Mouse (Mus musculus): ENCODE measurements around the gene Cdc5l.
A peak's percentile ranks its signal among the peaks of the same experiment; 100 is the strongest.
"Not testable (repeated sequence)": the region's sequence is repeated elsewhere in the genome, so short reads cannot be mapped to it uniquely, and the experiment has no call there.

Cdc5l gene

DNA sequence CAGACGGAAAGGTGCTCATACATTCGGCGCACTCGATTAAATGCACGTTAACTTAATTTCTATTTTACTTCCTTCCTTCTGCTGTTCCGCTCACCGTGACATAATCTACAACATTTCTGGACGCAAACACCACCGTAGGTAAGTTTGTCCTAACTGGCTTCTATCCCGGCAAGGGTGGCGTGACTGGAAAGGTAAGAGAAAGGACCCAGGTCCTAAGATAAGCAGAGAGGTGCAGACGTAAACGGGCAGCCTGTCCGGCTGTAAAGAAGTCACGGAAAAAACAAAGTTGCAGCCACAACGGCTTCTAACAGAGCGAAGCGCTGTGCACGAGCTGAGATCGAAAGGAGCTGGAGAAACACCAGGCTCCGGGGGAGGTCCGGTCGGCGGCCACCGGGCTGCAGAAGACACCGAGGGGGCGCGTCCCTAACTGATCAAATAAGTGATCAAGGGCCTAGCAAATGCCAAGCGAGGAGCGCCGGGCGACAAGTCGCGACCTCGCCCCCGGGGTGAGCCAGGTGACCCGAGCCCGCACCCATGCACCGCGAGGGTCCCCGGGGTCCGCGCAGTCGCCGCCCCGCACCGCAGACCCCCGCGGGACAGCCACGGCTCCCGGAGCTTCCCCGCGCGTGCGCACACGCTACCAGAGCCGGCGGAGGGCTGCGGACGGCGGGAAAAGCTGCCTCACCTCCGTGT is 685 bp downstream of the Cdc5l start:
- DNase-seq: no peak

DNA sequence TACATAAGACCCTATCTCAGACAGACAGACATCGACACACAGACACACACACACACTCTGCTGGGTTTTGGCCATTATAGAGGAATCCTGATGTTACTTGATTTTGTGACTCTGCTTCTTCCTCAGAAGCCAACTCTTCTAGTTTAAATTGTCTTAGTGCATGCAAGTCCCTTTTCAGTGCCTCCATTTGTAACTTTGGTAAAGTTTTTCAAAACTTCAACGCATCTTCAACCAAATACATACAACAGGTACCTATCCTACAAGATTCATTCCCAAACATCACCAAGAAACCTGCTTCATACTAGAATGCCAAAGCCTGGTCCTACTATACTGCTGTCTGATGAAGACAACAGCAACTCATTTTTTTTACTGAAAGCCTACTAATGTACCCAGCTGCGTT is 1.5 kb downstream of the Cdc5l start:
- no peak for DNase-seq

DNA sequence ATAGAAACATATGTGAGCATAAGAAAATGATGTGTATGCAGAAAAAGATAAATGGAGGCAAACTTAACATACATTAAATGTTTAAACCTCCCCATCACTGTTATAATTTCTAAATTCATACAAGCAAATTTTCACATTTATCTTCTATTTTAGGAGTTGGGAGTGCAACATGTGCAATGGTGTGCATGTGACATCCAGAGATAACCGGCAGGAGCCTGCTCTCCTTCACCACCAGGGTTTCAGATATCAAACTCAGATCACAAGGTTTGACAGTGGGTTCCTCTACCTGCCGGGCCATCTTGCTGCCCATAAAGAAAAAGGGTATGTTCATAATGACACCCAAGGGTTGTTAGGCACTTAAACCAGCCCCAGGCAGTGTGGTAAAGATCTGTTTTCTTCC is 16.1 kb downstream of the Cdc5l start:
- DNase-seq: no peak

DNA sequence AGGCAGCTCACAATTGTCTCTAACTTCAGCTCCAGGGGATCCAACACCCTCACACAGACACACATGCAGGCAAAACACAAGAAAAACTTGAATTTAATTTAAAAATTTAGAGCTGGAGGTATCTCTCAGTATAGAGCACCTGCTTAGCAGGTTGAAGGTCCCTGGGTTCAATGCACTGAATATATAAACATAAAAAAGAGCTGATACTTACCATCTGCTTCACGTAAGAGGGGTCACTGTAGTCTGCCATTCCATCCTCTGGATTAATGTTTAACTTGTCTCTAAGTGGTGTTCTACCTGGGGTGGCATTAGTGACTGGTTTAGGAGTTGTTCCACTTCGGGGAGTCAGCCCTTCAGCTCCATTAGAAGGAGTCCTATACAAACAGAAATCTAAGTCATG is 21.9 kb downstream of the Cdc5l start:
- not testable (repeated sequence) for DNase-seq

DNA sequence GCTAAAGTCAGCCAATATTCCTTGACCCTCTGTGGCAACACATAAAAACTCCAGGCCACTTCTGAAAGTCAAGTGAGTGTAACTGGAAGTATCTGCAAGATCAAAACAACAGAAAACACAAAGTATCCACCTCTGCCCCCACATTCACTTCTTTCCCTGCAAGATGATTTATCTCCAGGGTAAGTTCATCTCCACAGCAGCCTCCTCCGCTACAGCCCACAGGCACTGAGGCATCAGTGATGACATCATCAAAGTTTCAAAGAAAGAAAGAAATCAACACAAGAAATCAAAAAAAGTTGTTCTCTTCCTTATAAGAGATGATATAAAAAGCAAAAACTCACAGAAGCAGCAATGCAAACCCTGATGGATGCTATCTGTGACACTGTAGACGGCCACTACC is 24.8 kb downstream of the Cdc5l start:
- DNase-seq: no peak

DNA sequence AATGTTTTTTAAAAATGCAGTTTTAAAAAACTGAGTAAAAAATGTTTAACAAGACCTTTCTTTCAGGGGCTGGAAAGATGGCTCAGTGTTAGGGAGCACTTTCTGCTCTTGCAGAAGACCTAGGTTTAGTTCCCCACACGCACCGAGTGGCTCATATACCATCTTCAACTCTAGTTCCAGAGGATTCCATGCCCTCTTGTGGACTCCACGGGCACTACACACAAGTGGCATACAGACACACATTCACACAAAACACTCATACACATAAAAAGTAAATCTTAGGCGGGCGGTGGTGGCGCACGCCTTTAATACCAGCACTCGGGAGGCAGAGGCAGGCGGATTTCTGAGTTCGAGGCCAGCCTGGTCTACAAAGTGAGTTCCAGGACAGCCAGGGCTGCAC is 27.3 kb downstream of the Cdc5l start:
- DNase-seq: no peak

DNA sequence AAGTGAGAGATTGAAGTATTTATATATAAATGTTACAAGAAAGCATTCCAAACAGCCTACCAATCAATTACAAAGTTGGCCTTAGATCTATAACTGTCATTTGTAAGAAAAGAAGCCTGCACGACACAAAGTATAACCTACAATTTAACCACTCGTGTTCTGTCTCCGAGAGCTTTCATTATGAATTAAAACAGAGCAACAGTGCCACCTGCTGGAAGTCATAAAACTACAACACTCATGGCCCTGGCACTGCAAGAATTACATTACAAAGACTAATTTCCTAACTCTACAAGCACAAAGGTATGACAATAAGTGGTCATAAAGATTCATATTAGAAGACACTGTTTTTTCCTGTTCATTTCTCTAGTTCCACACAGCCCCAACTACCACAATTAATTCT is 30.3 kb downstream of the Cdc5l start:
- peak; percentile 40 for DNase-seq

DNA sequence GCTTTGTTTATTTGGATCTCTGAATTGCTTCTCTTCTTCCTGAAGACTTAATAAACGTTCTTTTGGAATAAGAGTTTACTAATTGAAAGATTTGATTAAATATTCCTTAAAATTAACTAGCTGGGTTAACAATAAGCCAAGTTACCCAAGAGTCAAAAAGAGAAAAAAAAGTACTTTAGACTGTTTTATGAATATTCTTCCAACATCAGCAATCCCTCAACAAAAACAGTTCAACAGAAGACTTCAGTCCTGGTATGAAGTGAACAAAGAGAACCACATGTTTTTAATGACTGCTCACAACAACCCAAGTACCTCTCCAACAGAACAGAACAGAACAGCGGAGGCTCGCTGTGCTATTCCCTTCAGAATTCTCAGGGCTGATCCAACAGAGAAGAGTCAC is 30.9 kb downstream of the Cdc5l start:
- DNase-seq: peak; percentile 17

DNA sequence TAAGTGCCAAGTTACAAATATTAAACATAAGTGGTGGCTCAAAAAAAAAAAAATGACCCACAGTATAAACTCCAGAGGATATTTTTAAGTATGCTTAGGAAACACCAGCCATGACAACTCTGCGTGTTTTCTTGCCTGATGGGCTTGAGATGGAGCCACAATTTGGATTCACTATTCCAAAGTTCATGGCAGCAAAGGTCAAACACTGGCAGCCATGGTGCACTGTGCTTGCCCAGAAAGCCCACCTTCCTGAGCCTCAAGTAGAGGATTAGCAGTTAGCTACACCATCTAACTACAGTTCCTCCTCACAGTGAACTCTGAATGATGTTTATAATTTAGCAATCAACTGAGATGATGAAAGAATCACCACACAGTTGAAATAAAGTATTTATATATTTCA is 31.4 kb downstream of the Cdc5l start:
- peak; percentile 35 for DNase-seq

DNA sequence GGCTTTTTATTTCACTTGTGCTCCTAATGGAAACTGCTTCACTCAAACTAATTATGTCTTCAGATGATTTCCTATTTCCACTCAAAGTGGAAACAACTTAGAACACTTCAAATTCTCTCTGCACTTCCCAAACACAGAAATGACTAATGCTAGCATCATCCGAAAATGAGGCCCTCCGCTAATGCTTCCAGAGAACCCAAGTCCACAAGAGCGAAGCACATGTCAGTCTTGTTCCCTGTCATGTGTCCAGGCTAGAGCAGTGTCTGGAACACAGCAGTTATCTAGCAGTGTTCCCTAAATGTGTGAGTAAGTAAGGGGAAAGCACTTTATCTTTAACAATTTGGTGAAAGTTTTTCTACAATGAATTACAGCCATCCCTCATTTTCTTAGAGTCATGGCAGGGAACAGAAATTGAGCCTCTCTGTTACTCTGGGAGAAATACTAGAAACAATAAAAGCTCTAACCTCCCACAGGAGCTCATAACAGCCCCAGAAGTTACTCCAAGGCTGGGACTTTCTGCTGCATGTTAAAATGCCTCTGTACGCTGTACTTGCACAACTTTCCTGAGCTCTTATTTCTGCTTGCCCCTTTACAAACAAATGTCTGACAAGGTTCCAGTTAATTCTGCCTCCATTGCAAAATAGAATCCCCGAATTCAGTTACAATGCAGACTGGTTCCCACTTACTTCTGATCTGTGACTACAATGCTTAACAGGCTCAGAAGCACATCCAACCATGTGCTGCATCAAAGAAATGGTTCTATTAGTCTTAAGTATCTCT is 32.2 kb downstream of the Cdc5l start:
- DNase-seq: no peak

DNA sequence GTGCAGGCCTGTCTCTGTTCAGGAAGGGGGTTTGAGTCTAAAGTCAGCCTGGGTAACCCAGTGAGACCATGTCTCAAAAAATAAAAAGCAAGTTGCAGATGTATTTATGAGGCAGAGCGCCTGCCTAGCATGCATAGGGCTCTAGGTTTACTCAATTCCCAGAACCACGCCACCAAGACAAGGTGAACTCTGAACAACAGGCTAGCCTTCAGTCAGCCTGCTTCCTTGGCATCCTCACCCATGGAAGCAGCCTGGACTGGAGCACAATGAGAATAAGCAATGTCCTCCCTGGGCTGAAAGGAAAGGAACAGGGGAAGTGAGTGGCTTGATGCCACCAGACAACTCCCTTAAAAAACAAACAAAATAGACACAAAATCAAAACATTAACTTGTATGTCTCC is 35.5 kb downstream of the Cdc5l start:
- DNase-seq: no peak

DNA sequence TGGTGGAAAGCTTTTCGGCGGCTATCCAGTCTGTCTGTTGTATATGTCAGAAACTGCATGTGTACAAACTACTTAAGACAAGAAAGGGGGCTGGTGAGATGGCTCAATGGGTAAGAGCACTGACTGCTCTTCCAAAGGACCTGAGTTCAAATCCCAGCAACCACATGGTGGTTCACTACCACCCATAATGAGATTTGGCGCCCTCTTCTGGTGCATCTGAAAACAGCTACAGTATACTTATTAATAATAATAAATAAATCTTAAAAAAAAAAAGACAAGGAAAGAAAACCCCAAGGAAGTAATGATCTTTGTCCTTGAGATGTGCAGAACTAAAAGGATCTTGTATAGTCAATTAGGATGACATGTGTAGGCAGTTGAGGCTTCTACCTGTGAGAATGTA is 36.0 kb downstream of the Cdc5l start:
- DNase-seq: no peak

DNA sequence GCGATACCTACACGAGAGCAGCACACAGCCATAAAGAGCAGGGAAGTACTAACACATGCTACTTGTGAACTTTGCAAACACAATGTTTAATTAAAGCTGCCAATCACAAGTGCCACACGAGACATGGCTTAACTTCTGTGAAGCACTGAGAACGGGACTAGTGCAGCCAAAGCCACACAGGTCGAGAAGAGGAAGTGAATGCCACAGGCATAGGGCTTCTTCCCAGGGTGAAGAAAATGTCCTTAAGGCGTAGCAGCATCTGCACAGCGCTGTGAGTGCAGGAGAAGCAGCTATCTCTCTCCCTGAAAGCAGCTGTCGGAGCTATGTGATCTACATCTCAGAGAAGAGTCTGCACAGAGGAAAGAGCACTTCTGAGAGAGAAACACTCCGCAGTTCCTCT is 38.9 kb downstream of the Cdc5l start:
- DNase-seq: no peak

DNA sequence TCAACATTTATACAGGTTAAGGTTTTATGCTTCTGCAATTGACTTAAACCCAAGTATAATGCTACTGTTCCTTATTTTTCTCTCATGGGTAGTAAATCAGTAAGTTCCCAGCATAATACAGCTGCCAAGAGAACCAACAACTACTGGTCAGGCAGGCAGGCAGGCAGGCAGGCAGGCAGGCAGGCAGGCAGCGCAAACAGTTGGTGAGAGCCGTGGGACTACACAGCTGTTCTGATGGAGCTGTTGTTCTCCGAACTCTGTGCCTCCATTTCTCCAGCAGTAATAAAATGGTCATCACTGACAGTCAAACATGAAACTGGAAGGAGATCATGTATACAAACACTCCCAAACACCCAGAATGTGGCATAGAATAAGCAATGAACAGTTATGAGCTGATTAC is 39.8 kb downstream of the Cdc5l start:
- no peak for DNase-seq

DNA sequence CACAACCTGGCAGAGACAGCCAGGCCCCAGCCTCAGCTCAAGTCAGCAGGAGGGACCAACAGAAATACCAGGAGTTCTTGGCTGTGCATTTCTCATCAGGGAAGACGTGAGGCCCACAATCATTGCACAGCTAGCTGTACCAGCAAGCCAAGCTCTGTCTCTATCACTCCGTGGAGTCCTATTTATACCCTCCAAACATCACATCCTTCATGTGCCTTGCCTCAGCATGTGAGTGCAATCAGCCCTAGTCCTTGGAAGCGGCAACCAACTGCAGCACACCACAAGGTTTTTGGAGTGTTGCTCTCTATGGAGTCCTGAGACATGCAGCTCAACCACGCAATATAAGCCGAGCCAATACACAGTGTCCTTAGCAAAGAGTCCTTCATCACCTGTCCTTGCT is 43.6 kb downstream of the Cdc5l start:
- DNase-seq: no peak

DNA sequence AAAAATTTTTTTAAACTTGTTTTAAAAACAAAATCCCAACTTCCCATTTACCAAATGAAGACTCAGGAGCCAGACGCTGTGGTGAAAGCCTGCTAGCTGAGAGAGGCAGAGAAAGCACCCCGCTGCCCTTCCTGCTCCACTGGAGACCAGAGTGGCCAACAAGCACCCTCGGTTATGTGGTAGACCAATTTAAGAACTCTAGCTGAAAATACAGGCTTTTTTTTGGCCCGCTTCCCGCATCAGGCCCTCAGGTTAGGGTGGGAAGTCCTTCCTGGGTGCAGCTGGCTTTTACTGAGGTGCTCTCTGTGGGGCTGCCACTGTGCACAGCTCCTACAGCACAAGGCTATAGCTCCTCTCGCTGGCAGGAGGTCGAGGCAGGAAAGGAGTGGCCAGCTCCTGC is 46.6 kb downstream of the Cdc5l start:
- DNase-seq: peak; percentile 36

DNA sequence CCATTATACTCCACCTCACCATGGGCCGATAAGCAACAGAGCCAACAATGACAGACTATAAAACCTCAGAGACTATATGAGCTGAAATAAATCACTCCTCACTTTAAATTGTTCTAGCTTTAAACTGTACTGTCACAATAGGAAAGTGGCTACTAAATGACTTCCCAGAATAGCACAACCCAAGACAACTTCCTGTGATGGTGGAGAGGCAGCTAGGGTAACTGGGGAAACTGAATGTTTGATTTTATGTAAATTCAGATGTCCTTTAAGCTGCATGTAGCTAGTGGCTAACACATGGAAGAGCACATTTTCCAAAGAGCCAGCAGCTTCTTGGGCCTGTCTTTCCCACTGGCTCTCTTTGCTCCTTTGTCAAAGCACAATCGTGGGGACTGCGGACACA is 50.2 kb downstream of the Cdc5l start:
- DNase-seq: no peak

DNA sequence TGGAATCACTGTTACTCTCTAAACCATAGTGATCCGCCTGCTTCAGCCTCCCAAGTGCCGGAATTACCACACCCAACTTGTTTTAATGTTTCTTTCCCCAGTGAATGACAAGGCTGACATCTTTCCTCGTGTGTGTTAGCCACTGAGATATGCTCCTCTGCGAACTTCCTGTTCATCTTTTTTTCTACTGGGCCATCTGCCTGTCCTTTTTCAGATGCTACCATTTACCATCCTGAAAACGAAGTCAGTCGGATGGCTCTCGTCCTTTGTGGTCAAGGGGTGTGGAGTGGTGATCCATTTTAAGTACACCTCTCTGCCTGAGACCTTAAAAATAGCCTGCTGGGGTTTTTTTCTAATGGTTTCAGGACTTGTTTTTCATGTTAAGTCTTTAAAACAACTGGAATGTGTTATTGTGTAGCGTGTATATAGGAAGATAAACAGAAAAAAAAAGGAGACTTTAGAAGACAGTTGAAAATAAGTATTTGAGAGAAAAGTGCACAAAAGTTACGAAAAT is 54.2 kb downstream of the Cdc5l start:
- DNase-seq: no peak

DNA sequence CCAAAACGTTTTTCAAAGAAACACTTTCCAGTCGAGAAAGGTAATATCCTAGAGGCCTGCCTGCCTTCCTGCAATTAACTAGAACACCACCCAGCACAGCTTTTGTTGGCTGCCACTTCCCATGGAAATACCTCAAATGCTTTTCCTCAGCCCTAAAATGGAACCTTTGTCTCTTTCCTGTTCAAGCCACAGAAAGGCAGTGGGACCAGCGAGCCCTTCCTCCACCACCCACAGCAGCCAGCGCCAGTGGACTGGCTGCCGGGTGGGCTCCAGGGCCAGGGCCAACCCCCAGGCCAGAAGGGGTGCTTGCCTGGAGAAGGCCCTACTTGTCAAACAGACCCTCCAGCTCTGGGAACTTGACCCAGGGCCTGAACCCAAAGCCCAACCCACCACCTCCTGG is 56.2 kb downstream of the Cdc5l start:
- no peak for DNase-seq

DNA sequence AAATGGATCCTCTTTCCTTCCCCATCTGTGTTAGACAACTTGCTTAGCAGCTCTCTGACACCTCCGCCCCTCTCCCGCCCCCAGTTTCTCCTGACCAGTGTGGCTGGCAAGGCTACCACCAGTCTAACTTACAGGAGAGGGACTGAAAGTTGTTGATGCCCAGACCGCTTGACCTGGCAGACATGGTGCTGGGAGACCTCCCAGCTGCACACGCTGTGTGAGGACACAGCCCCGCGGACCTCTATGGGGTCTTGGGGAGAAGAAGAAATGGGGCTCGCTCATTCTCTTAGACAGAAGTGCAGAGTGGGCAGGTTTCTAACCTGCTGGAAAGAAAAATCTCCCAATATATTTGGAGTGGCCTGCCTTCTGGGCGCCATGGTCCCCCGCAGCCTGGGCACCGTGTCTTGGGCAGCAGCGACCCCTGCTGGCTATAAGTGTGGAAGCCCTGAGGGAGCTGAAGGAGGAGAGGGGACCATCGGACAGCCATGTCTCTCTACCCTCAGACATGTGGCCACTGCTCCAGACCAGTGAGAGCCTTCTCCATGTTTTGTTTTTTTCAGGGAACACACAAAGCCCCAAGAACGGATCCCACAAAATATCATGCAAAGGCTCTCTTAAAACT is 59.4 kb downstream of the Cdc5l start:
- DNase-seq: no peak

DNA sequence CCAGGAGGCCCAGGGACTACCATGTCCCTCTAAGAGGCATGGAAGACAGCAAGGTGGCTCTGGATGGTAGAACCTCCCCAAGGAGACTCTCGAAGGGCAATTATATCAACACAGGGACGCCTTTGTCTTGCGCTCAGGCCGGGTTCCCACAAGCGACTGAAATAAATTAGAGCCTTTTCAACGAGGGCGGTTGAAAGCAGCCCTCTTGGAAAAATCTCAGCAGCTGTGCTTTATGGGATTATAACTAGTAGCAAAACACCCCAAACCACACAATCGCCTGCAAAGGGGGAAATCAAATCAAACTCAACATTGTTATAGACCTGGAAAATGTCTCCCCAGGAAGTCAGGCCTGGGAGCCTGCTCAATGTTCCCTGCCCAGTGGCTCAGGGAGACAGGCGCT is 62.5 kb downstream of the Cdc5l start:
- no peak for DNase-seq

DNA sequence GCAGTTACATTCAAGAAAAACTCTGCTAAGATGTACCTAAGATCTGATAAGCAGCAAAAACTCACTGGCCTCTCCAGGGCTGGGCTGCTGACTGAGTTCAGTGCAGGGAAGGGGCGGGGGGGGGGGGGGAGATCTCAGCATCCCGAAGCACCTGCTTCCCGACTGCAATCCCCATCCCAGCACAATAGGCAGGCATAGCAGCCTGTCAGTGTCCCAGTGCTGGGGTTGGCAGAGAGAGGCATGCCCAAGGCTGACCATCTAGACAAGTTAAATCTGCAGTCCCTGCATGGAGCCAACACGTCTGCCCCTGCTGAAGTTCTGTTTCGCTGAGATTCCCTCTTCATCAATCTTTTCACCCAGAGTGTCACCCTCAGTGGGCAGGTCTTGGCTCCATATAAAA is 63.0 kb downstream of the Cdc5l start:
- DNase-seq: no peak

DNA sequence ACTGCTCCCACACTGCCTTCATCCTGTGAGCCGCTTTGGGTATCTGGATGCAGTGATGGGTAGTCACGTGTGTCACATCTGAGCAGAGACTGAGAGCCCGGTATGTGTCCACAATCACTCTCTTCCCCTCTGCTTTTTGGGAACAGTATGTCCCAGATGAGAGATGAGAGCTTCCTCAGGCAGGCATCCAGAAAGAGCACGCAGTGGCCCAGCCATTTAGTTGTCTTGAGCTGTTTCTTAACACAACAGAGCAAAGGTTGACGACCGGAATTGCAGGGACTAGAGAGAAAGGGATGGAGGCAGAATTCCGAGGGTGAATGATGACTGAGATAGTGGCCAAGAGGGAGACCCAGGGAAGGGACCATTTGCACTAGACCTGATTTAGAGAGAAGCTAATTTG is 68.7 kb downstream of the Cdc5l start:
- peak; percentile 34 for DNase-seq

DNA sequence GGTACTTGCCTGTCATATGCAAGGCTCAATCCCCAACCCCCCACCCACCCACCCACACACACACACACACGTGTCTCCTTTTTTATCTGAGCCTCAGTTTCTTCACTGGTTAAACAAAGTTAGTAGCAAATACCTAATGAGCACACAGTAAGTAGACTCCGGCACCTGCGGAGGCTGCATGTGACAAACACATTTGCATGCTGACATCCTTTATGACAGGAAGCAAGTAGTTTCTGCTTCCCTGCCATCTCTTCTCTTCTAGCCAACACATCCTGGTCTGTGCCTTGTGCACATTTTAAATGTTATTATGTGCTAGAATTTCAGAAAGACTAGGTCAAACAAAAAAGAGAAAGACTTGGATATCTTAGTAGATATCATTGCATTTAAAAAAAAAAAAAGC is 72.6 kb downstream of the Cdc5l start:
- DNase-seq: no peak

Data from kidney, adult 11 months (tissue).